Mouse (Mus musculus) hindbrain, embryonic 12.5 days (tissue): ENCODE data around the gene Scrn3. TPM values are rescaled to one million over a fixed set of nuclear protein-coding genes. Genes with fewer than 3 reads are reported as not detected.
A peak's percentile ranks its signal among the peaks of the same experiment; 100 is the strongest.

Experiments
- ATAC-seq: fragments of 200-750 bp; cut with Nextera tagmentation; 2 replicates; pipeline ENCODE4 v1.8.0; 2017; ENCODE audit warnings: moderate TSS enrichment; ENCODE audit not compliant: low FRiP score
- H3K27ac ChIP-seq: fragments of 300-500 bp; sonication (generic); 2 replicates; pipeline ENCODE4 v1.5.1; 2016; ENCODE audit warnings: mild to moderate bottlenecking
- H3K27me3 ChIP-seq: fragments of 300-500 bp; sonication (generic); 2 replicates; pipeline ENCODE4 v1.6.1; 2016; ENCODE audit warnings: mild to moderate bottlenecking
- H3K36me3 ChIP-seq: fragments of 300-500 bp; sonication (generic); 2 replicates; pipeline ENCODE4 v1.6.1; 2016; ENCODE audit warnings: mild to moderate bottlenecking
- H3K4me1 ChIP-seq: fragments of 300-500 bp; sonication (generic); 2 replicates; pipeline ENCODE4 v1.6.1; 2016
- H3K4me2 ChIP-seq: fragments of 300-500 bp; sonication (generic); replicated peaks from 2 replicates; pipeline ENCODE4 v1.6.1; 2016; ENCODE audit warnings: mild to moderate bottlenecking
- H3K4me3 ChIP-seq: fragments of 300-500 bp; sonication (generic); 2 replicates; pipeline ENCODE4 v1.5.1; 2016; ENCODE audit warnings: mild to moderate bottlenecking
- H3K9ac ChIP-seq: fragments of 300-500 bp; sonication (generic); 2 replicates; pipeline ENCODE4 v1.6.1; 2016; ENCODE audit warnings: mild to moderate bottlenecking, moderate library complexity
- H3K9me3 ChIP-seq: fragments of 300-500 bp; sonication (generic); replicated peaks from 2 replicates; pipeline ENCODE4 v1.6.1; 2016; ENCODE audit warnings: mild to moderate bottlenecking
- WGBS: fragments of 180-500 bp; shearing (Covaris S2); methylation state at CpG from one replicate; pipeline ENCODE4 v1.1.7; 2016; 5-methylcytosine and 5-hydroxymethylcytosine counted together
- polyA plus RNA-seq: library from polyadenylated mRNA; unstranded; fragments of >200 nt; fragmentation: Nextera tagmentation; extraction: Ambion mirVana; gene quantifications from 2 replicates; pipeline ENCODE4 v1.2.1, GENCODE M21; 2016

Scrn3 gene
- polyA plus RNA-seq: 13.2 and 13.6 TPM in 2 replicates

GRCm38 (mm10) chr2:73312152-73313116, at the start of gene Scrn3, which contains the start of gene Cir1:
Gene Scrn3 (plus strand): TSS chr2:73312601.
Gene Cir1 (minus strand): TSS chr2:73312701.
- Histone ChIP-seq H3K9ac (peak within 1 kb of the TSS; percentile 74), H3K9me3 (no peaks in the 10 kb centered on the region), H3K27me3 (no peaks in the 10 kb centered on the region), H3K36me3 (peaks cover 14% of the 10 kb centered on the region), H3K4me3 (peak within 1 kb of the TSS; percentile 87), H3K4me1 (peaks cover 9% of the 10 kb centered on the region), H3K4me2 (peak within 1 kb of the TSS; percentile 85), H3K27ac (peak within 1 kb of the TSS; percentile 72)
- ATAC-seq: peak; percentile 94
- WGBS: under 1% methylated on average over 64 of the region's 64 CpGs

GRCm38 (mm10) chr2:73263172-73263765, 49.1 kb upstream of the Scrn3 start:
- ATAC-seq: no peak
- H3K9ac ChIP-seq: 0 out of 2 replicates have a peak overlapping the region, but pooled peaks have one; percentile 41
- WGBS: 3% methylated on average over 16 of the region's 16 CpGs

DNA sequence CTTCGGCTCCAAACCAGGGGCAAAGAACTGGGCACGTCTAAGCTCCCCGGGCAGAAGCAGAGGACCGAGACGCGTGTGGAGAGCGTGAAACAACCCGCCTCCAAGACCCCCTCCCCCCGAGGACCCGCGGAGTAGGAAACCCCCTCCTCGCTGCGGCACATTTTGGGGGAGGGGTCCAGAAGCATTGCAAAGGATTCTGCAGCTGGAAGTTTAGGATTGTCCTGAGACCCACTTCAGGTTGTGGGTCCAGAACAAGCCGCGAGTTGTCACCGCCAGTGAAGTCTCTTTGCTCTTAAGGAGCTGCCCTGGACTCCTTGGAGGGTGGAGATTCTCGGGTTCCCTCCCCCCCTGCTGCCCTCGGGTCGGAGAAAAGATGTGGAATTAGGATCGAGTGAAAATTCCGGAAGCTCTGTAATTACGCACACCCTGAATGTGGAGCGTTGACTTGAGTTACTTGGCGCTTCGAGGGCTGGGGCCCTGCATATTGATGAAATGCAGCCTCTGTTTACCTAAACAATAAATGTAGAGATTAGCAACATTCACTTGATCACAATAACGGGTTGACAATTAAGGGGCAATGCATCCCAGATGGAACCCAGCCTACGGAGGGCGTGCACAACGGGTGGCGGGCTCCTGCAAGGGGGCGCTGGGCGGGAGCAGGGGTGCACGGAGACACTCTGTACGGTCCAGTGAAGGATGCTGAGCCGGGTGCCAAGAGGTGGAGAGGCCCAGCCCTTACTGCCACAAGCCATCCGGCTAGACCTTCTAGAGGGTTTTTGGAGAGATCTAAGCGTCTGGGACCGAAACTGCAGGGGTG, 48.4 kb upstream of the Scrn3 start:
- no peak for ATAC-seq
- Histone ChIP-seq H3K36me3 (no peaks in the 10 kb centered on the region), H3K9ac (0 out of 2 replicates have a peak overlapping the region, but pooled peaks have one; percentile 41), H3K4me1 (peaks cover 13% of the 10 kb centered on the region), H3K9me3 (peaks cover 3% of the 10 kb centered on the region; the same call in 1 of the 2 replicates), H3K27me3 (peaks cover 69% of the 10 kb centered on the region), H3K27ac (no peak overlapping the region), H3K4me2 (peak overlapping the region; percentile 55), H3K4me3 (peak overlapping the region; percentile 36)
- 2% methylated on average over 38 of the region's 38 CpGs for WGBS

More at GRCm38 (mm10) chr2:73263172-73263765, 49.1 kb upstream of the Scrn3 start:
- no peak overlapping the region for H3K27ac ChIP-seq
- H3K4me1 ChIP-seq: peaks cover 13% of the 10 kb centered on the region
- peaks cover 3% of the 10 kb centered on the region; the same call in 1 of the 2 replicates for H3K9me3 ChIP-seq
- H3K4me2 ChIP-seq: peak overlapping the region; percentile 55
- H3K4me3 ChIP-seq: peak overlapping the region; percentile 36
- H3K27me3 ChIP-seq: peaks cover 64% of the 10 kb centered on the region
- H3K36me3 ChIP-seq: no peaks in the 10 kb centered on the region

- Histone ChIP-seq H3K4me3 (peak overlapping the region; percentile 36), H3K9me3 (peaks cover 3% of the 10 kb centered on the region; the same call in 1 of the 2 replicates), H3K27ac (no peak overlapping the region), H3K4me2 (peak overlapping the region; percentile 55), H3K9ac (no peak overlapping the region), H3K4me1 (peaks cover 14% of the 10 kb centered on the region), H3K36me3 (no peaks in the 10 kb centered on the region), H3K27me3 (peaks cover 74% of the 10 kb centered on the region)
- WGBS: 9% methylated on average over 11 of the region's 11 CpGs
- no peak for ATAC-seq
Observed at GRCm38 (mm10) chr2:73264611-73265195, 47.7 kb upstream of the Scrn3 start.

DNA sequence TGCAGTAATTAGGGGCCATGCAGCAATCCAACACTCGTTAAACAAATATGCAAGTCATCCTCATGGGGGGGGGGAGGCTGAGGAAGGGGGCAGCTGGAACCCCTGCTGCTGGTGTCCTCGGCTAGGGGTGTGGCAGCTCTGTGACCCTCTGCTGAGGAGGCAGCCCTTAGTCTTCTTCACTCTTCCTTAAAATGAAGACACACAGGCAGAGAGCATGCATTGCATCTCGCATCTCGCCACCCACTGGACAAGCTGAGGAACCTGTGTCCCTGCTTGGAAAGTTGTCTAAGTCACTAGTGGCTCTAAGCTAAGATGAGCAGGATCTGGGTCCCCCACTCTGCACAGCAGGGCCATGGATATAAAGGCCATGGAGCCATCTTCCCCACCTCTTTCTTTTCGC, 46.4 kb upstream of the Scrn3 start:
- Histone ChIP-seq H3K9me3 (peaks cover 2% of the 10 kb centered on the region; the same call in 1 of the 2 replicates), H3K4me3 (no peak overlapping the region), H3K4me2 (no peak overlapping the region), H3K27ac (no peak overlapping the region), H3K27me3 (peaks cover 87% of the 10 kb centered on the region), H3K4me1 (peaks cover 23% of the 10 kb centered on the region), H3K9ac (no peak overlapping the region), H3K36me3 (no peaks in the 10 kb centered on the region)
- WGBS: 5% methylated on average over 5 of the region's 5 CpGs
- no peak for ATAC-seq

DNA sequence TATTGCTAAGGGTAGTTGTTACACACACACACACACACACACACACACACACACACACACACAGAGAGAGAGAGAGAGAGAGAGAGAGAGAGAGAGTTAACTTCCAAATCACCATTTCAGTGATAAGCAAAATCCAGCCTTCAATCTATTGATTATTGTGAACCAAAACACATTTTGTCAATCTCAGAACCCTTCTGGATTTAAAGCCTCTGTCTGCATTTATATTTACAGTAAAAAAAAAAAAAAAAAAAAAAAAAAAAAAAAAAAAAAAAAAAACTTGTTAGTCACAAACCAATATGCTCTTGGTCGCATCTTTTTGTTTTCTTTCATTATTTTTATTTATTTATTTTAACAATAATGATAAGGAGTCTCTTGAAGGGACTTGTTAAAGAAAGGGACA, 45.8 kb upstream of the Scrn3 start:
- Histone ChIP-seq H3K4me1 (peaks cover 28% of the 10 kb centered on the region), H3K4me2 (no peak overlapping the region), H3K9ac (no peak overlapping the region), H3K27ac (no peak overlapping the region), H3K4me3 (no peak overlapping the region), H3K27me3 (peaks cover 92% of the 10 kb centered on the region), H3K36me3 (no peaks in the 10 kb centered on the region), H3K9me3 (no peaks in the 10 kb centered on the region)
- ATAC-seq: no peak
- WGBS: 58% methylated on average over 1 of the region's 1 CpGs

- Histone ChIP-seq H3K4me2 (no peak overlapping the region), H3K36me3 (no peaks in the 10 kb centered on the region), H3K4me3 (no peak overlapping the region), H3K27me3 (peaks cover 90% of the 10 kb centered on the region), H3K27ac (no peak overlapping the region), H3K9me3 (no peaks in the 10 kb centered on the region), H3K4me1 (peaks cover 35% of the 10 kb centered on the region), H3K9ac (no peak overlapping the region)
- ATAC-seq: no peak
- 13% methylated on average over 3 of the region's 3 CpGs for WGBS
Observed at GRCm38 (mm10) chr2:73267231-73267630, 45.2 kb upstream of the Scrn3 start.

DNA sequence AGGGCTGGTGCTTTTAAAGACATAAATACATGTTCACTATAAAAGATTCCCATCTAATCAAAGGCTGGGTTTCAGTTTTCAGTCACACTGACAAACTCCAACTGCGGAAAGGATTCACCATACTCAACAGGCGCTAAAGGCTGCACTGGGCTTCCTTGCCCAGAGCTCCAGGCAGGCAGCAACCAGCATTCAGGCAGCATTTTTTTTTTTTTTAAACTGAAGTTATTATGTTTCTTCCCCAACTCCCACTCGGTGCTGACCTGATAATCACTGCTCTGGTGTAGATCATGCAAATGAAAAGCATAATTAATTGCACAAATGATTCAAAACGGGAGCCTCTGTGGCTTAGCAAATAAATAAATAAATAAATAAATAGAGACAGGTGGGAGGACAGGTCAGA, 44.6 kb upstream of the Scrn3 start:
- Histone ChIP-seq H3K4me1 (peaks cover 39% of the 10 kb centered on the region), H3K9me3 (no peaks in the 10 kb centered on the region), H3K9ac (no peak overlapping the region), H3K36me3 (no peaks in the 10 kb centered on the region), H3K4me2 (no peak overlapping the region), H3K27ac (no peak overlapping the region), H3K27me3 (peaks cover 88% of the 10 kb centered on the region), H3K4me3 (no peak overlapping the region)
- under 1% methylated on average over 4 of the region's 4 CpGs for WGBS
- ATAC-seq: no peak

- Histone ChIP-seq H3K36me3 (no peaks in the 10 kb centered on the region), H3K27me3 (peaks cover 88% of the 10 kb centered on the region), H3K9me3 (no peaks in the 10 kb centered on the region), H3K27ac (no peak overlapping the region), H3K4me2 (no peak overlapping the region), H3K9ac (no peak overlapping the region), H3K4me3 (no peak overlapping the region), H3K4me1 (peaks cover 44% of the 10 kb centered on the region)
- ATAC-seq: no peak
- 3% methylated on average over 12 of the region's 12 CpGs for WGBS
Observed at GRCm38 (mm10) chr2:73268281-73268680, 44.1 kb upstream of the Scrn3 start.

- Histone ChIP-seq H3K27ac (no peak overlapping the region), H3K9ac (no peak overlapping the region), H3K36me3 (no peaks in the 10 kb centered on the region), H3K4me1 (peaks cover 47% of the 10 kb centered on the region), H3K27me3 (peaks cover 88% of the 10 kb centered on the region), H3K4me2 (peak overlapping the region; percentile 30; the same call in 1 of the 2 replicates), H3K9me3 (no peaks in the 10 kb centered on the region), H3K4me3 (no peak overlapping the region)
- no peak for ATAC-seq
- WGBS: 6% methylated on average over 8 of the region's 8 CpGs
Observed at GRCm38 (mm10) chr2:73268836-73269395, 43.5 kb upstream of the Scrn3 start.

- under 1% methylated on average over 15 of the region's 17 CpGs for WGBS
Observed at GRCm38 (mm10) chr2:73269666-73270065, 42.7 kb upstream of the Scrn3 start.

More at GRCm38 (mm10) chr2:73269666-73270065, 42.7 kb upstream of the Scrn3 start:
- Histone ChIP-seq H3K4me1 (peaks cover 46% of the 10 kb centered on the region), H3K27me3 (peaks cover 88% of the 10 kb centered on the region), H3K4me2 (peak overlapping the region; percentile 30), H3K4me3 (no peak overlapping the region), H3K36me3 (no peaks in the 10 kb centered on the region), H3K9me3 (no peaks in the 10 kb centered on the region), H3K27ac (no peak overlapping the region), H3K9ac (no peak overlapping the region)
- ATAC-seq: no peak
